In genomic region chr16:73483214-73483856, GRCm38 (mm10) we compare ENCODE assay signal across 13 mouse cellular contexts.
"Had no signal": no experiment of that assay in that cellular context is flagged by ENCODE, and none has a peak within 500 bp of the region (broad histone marks: within the 10 kb centered on the region; RNA-seq: fewer than 3 reads in every experiment).

No protein-coding gene starts in this region.

- H3K4me2 ChIP-seq: limb, embryonic 15.5 days; liver, embryonic 12.5 days; lung, embryonic 14.5 days; neural tube, embryonic 12.5 days; stomach, embryonic 15.5 days had no signal

- H3K9me3 ChIP-seq: limb, embryonic 15.5 days; liver, embryonic 12.5 days; midbrain, embryonic 10.5 days; neural tube, embryonic 12.5 days; stomach, embryonic 15.5 days had no signal

- H3K36me3 ChIP-seq: limb, embryonic 15.5 days; liver, embryonic 12.5 days; midbrain, embryonic 10.5 days; neural tube, embryonic 12.5 days; stomach, embryonic 15.5 days had no signal

- H3K27me3 ChIP-seq: limb, embryonic 15.5 days; liver, embryonic 12.5 days; neural tube, embryonic 12.5 days; stomach, embryonic 15.5 days had no signal

- H3K4me3 ChIP-seq: limb, embryonic 15.5 days; liver, embryonic 12.5 days; midbrain, embryonic 10.5 days; neural tube, embryonic 12.5 days; stomach, embryonic 15.5 days had no signal

- H3K9ac ChIP-seq: limb, embryonic 15.5 days; liver, embryonic 12.5 days; lung, embryonic 14.5 days; neural tube, embryonic 12.5 days; stomach, embryonic 15.5 days had no signal

- DNase-seq: kidney, adult 9 months; kidney, postnatal 36 days; lung, embryonic 14.5 days; lung, postnatal 10 days; lung, postnatal 4 days; midbrain, embryonic 14.5 days; thymus, postnatal 36 days had no signal

- H3K4me1 ChIP-seq: limb, embryonic 15.5 days; liver, embryonic 12.5 days; midbrain, embryonic 10.5 days; neural tube, embryonic 12.5 days; stomach, embryonic 15.5 days had no signal

- H3K27ac ChIP-seq: kidney, postnatal 0 days; limb, embryonic 15.5 days; liver, embryonic 12.5 days; midbrain, embryonic 10.5 days; neural tube, embryonic 12.5 days; stomach, embryonic 15.5 days had no signal

- ATAC-seq: liver, embryonic 12.5 days had no signal
